Mouse (Mus musculus) spleen, postnatal 0 days (tissue): ENCODE measurements around the gene Best2. TPM values are rescaled to one million over a fixed set of nuclear protein-coding genes. Genes with fewer than 3 reads are reported as not detected.

ENCODE experiments used
- polyA plus RNA-seq: library from polyadenylated mRNA; unstranded; fragments of >200 nt; fragmentation: Nextera tagmentation; extraction: Ambion mirVana; gene quantifications from 2 replicates; pipeline ENCODE4 v1.2.1, GENCODE M21; 2015

Gene Best2
- 0.08 TPM in 1 of 2 replicates, not detected in the other for polyA plus RNA-seq

GRCm38 (mm10) chr8:85014431-85014830 lies at the start of gene Best2:
Gene Best2 (minus strand): TSS chr8:85014531.

DNA sequence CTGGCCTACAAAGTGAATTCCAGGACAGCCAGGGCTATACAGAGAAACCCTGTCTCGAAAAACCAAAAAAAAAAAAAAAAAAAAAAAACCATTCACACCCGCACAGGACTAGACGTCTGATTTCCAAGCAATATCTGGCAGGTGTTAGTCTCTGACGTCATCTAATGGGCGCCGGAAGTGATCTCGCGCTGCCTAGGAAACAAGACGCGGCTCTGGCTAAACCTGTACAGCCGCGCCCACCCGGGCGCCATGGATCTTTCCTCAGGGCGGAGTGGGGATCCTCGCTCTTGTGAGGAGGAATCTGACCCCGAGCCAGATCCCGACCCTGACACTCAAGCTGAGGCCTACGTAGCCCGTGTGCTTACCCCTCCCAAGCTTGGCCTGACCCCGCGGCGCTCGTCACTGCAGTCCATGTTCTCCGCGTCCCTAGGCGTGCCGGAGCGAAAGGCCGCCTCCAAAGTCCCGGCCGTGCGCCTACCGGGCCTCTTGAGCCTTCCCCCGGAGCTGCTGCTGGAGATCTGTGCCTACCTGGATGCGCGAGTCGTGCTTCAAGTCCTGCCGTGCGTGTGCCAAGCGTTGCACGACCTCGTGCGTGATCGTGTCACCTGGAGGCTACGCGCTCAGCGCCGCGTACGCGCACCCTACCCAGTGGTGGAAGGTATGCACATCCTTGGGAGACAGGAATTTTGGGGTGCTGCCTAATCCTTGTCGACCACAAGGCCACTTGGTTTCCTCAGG lies 45.7 kb upstream of the Best2 start, which contains the start of gene Fbxw9:
Gene Fbxw9, plus strand, starts transcription at position 177 of the 738 bp plus-strand sequence.

GRCm38 (mm10) chr8:85036718-85037365 lies 22.5 kb upstream of the Best2 start, which contains the start of gene Tnpo2:
Gene Tnpo2 (plus strand): TSS chr8:85036915.

GRCm38 (mm10) chr8:85026670-85027515 lies 12.6 kb upstream of the Best2 start, which contains the start of gene Trir:
Gene Trir (plus strand): TSS chr8:85026823.

GRCm38 (mm10) chr8:85025098-85025932 lies 11.0 kb upstream of the Best2 start, which contains the start of gene Asna1:
Gene Asna1 (minus strand): TSS chr8:85025281.

DNA sequence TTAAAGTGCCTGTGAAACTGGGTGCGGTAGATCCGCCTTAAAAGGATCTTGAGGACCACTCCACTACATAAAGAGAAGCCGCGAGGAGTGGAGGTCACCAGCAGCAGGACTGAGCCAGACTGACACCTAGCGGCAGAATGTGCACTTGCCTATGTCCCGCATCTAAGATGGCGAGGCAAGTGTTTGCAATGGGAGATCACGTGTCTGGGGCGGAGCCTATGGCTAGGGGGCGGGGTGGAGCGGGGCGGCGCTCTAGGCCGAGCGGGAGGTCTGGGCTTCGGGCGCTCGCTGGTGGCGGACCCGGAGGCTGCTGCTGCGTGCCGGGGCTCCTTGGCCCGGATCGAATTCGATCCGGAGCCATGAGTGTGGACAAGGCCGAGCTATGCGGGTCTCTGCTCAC lies 24.0 kb downstream of the Best2 start, which contains the start of gene Hook2:
Gene Hook2, plus strand, starts transcription at position 255 of the 400 bp plus-strand sequence.

GRCm38 (mm10) chr8:84978248-84978940 lies 35.9 kb downstream of the Best2 start, which contains the start of gene Junb:
Gene Junb (minus strand): TSS chr8:84978718.

GRCm38 (mm10) chr8:84969241-84970134 lies 44.8 kb downstream of the Best2 start, which contains the start of the genes Gm49661, Prdx2 and Rnaseh2a:
Gene Gm49661 (minus strand): TSS chr8:84969433.
Gene Prdx2 (plus strand): TSS chr8:84969587.
Gene Rnaseh2a (minus strand): TSS chr8:84969767.

Other genes starting within 250 kb of the Best2 start
- 14.2 and 15.5 TPM in 2 replicates for gene Nfix, start 214.2 kb downstream of the Best2 start, polyA plus RNA-seq
- gene Dand5, start 191.7 kb downstream of the Best2 start, polyA plus RNA-seq: 3.4 and 3.7 TPM in 2 replicates
- gene Gadd45gip1, start 183.0 kb downstream of the Best2 start, polyA plus RNA-seq: 42.0 and 45.4 TPM in 2 replicates
- gene Rad23a, start 173.9 kb downstream of the Best2 start, polyA plus RNA-seq: 257 and 273 TPM in 2 replicates
- 262 and 293 TPM in 2 replicates for gene Calr, start 167.6 kb downstream of the Best2 start, polyA plus RNA-seq
- gene Farsa, start 157.5 kb downstream of the Best2 start, polyA plus RNA-seq: 63.1 and 64.4 TPM in 2 replicates
- 100 and 115 TPM in 2 replicates for gene Syce2, start 142.4 kb downstream of the Best2 start, polyA plus RNA-seq
- 22.5 and 24.8 TPM in 2 replicates for gene Gcdh, start 120.6 kb downstream of the Best2 start, polyA plus RNA-seq
- gene Klf1, start 112.6 kb downstream of the Best2 start, polyA plus RNA-seq: 323 and 405 TPM in 2 replicates
- gene Dnase2a, start 106.0 kb downstream of the Best2 start, polyA plus RNA-seq: 29.2 TPM in 2 replicates
- gene Mast1, start 77.2 kb downstream of the Best2 start, polyA plus RNA-seq: 0.22 and 0.30 TPM in 2 replicates
- gene Rtbdn, start 67.5 kb downstream of the Best2 start, polyA plus RNA-seq: 0.19 TPM in 1 of 2 replicates, not detected in the other
- gene Gm49661, start 45.1 kb downstream of the Best2 start, polyA plus RNA-seq: not detected in 2 replicates
- 1,795 and 2,054 TPM in 2 replicates for gene Prdx2, start 44.9 kb downstream of the Best2 start, polyA plus RNA-seq
- gene Rnaseh2a, start 44.8 kb downstream of the Best2 start, polyA plus RNA-seq: 139 and 165 TPM in 2 replicates
- 22.6 and 26.1 TPM in 2 replicates for gene Junb, start 35.8 kb downstream of the Best2 start, polyA plus RNA-seq
- gene Hook2, start 23.9 kb downstream of the Best2 start, polyA plus RNA-seq: 5.2 and 5.7 TPM in 2 replicates
- gene Asna1, start 10.8 kb upstream of the Best2 start, polyA plus RNA-seq: 59.9 and 62.1 TPM in 2 replicates
- gene Trir, start 12.3 kb upstream of the Best2 start, polyA plus RNA-seq: 96.0 and 106 TPM in 2 replicates
- gene Tnpo2, start 22.4 kb upstream of the Best2 start, polyA plus RNA-seq: 16.3 and 17.1 TPM in 2 replicates
- gene Fbxw9, start 45.5 kb upstream of the Best2 start, polyA plus RNA-seq: 7.7 and 11.9 TPM in 2 replicates
- 0.51 TPM in 1 of 2 replicates, not detected in the other for gene Gm5741, start 53.5 kb upstream of the Best2 start, polyA plus RNA-seq
- gene Dhps, start 57.2 kb upstream of the Best2 start, polyA plus RNA-seq: 34.8 and 37.4 TPM in 2 replicates
- gene Wdr83os, start 66.2 kb upstream of the Best2 start, polyA plus RNA-seq: 100 and 103 TPM in 2 replicates
- 28.5 and 33.2 TPM in 2 replicates for gene Wdr83, start 66.8 kb upstream of the Best2 start, polyA plus RNA-seq
- 41.9 and 56.5 TPM in 2 replicates for gene Man2b1, start 68.7 kb upstream of the Best2 start, polyA plus RNA-seq
- gene Zfp791, start 108.6 kb upstream of the Best2 start, polyA plus RNA-seq: 0.40 and 0.47 TPM in 2 replicates
- gene Cks1brt, start 137.4 kb upstream of the Best2 start, polyA plus RNA-seq: not detected in 2 replicates
- gene Olfr371, start 211.5 kb upstream of the Best2 start, polyA plus RNA-seq: not detected in 2 replicates